Mouse (Mus musculus): ENCODE results near the gene Slc44a4.
"Not testable (repeated sequence)": the region's sequence is repeated elsewhere in the genome, so short reads cannot be mapped to it uniquely, and the experiment has no call there.

The Slc44a4 gene

DNA sequence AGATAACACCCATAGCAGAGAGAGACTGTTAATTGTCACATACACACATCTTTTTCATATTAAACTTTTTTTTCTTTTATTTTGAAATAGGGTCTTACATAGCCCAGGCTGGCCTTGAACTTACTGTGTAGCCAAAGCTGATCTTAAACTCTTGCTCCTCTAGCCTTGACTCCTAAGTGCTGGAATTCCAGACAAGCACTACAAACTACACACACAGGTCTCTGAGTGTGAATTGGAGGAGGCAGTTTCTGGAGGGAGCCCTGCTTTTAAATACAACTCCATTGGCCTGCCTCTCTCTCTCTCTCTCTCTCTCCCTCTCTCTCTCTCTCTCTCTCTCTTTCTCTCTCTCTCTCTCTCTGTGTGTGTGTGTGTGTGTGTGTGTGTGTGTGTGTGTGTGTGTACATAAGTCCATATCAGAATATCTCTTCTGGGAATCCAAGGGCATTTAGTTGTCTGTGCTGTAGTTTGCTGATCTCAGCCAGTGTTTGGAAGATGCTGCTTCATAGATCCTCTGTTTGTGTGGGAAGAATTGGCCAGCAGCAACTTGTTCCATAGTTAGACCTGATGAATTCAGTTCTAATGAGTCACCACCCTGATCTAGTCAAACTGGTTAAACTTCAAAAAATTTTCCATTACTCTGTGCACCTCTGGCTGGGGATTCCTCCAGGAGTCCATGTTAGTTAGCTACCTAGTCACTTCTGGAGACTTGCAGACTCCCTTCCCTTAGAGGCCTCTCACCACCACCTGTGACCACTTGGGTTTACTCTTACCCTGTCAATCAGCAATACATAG lies 46.6 kb downstream of the Slc44a4 start:
- DNase-seq (ENCODE audit: low spot score in 2 of 2), result no peak

DNA sequence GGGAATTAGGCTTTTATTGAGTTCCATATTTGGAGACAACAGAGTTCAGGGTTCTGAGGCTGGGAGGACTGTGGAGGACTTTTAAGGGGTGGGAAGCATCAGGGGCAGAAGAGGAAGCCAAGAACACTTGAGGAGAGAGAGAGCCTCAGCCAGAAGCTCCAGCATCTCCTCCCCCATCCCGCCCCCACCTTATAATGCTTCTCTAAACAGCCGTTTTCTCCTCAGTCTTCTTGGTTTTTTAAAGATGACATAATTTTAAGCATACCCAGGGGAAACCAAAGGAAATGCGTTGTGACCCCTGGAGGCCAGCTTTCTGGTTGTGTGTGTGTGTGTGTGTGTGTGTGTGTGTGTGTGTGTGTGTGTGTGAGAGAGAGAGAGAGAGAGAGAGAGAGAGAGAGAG lies 47.9 kb downstream of the Slc44a4 start:
- DNase-seq (ENCODE audit: low spot score in 2 of 2), result no peak

DNA sequence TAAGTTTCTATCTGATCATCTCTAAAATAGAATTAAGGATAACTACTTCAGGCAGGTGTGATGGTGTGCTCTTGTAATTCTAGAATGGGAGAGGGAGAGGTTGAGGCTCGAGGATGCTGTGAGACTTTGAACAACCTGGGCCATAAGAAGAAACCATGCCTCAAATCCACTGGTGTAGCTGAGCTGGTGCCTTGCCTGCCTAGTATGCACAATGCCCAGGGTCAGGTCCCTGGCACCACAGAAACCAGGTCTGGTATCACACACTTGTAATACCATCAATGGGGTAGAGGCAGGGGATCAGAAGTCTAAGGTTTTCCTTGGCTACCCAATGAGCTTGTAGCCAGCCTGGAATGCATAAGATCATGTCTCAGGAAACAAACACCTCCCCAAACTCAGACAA lies 48.6 kb downstream of the Slc44a4 start:
- DNase-seq (ENCODE audit: low spot score in 2 of 2), result no peak

DNA sequence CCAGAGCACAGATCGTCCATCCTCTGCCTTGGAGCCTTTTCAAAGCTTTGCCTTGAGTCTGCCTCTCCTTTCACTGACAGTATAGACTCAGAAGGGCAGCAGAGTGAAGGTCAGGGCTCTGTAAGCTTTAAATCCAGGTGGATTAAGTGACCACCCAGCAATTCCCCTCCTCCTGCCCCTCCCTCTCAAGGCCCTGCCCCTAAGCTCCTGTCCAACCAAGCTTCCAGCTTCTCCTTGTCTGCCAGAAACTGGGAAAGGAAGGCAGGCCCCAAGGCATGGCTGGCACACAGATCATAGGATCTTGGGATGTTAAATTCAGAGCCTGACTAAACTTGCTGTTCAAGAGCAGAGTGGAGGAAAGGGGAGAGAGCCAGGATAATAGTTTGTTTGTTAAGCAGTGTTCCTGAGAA lies 50.4 kb downstream of the Slc44a4 start:
- DNase-seq (ENCODE audit: low spot score in 2 of 2), result no peak

- no peak for DNase-seq (ENCODE audit: low spot score in 2 of 2)
Measured at GRCm38 (mm10) chr17:34965627-34966026, 51.4 kb downstream of the Slc44a4 start.

- DNase-seq (ENCODE audit: low spot score in 2 of 2), result not testable (repeated sequence)
Measured at GRCm38 (mm10) chr17:34969822-34970221, 55.6 kb downstream of the Slc44a4 start, which contains the start of gene Gm20481. Gm20481 (plus strand) TSS chr17:34969912.

- not testable (repeated sequence) for DNase-seq (ENCODE audit: low spot score in 2 of 2)
Measured at GRCm38 (mm10) chr17:34970850-34971249, 56.6 kb downstream of the Slc44a4 start.

DNA sequence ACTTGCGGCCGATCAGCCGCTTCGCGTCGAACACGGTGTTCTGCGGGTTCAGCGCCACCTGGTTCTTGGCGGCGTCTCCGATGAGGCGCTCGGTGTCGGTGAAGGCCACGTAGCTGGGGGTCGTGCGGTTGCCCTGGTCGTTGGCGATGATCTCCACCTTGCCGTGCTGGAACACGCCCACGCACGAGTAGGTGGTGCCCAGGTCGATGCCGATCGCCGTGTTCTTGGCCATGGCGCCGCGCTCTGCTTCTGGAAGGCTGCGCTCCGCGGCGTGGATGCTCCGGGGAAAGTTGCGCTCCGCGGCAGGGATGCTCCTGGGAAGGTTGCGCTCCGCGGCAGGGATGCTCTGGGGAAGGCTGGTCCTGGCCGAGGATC lies 57.4 kb downstream of the Slc44a4 start:
- DNase-seq (ENCODE audit: low spot score in 2 of 2), result not testable (repeated sequence)

DNA sequence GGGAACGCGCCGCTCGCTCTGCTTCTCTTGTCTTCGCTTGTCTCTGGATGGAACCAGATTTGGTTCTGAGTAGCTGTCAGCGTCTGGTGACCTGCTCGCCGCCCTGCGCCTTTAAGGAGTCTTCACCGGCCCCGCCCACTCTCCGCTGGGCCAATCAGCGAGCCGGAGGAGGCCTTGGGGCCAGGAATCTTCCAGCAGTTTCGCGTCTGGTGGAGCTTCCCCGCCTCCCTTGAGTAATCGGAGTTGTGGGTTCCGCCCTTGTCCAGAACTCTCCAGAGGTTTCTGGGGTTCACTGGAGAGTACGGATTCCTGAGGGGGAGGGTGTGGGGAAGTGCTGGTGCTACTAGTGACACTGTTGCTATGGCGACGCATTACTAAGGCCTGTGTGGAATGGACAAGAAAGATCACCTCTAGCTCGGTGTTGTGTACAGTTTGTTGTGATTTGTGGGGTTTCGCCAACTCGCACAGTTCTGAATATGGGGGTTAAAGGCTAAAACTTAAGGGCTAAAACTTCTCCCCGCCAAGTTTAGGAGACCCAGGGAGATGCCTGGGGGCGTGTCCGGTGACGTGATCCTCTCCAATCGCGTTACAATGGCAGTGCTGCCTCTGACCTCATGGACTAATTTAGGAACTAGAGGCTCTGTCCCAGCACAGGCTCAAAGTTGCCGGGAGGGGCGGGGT lies 57.9 kb downstream of the Slc44a4 start, which contains the start of the genes Hspa1a and Hspa1l:
Hspa1a (minus strand) TSS at position 88 of the 681 bp plus-strand sequence.
Hspa1l (plus strand) TSS at position 635 of the 681 bp plus-strand sequence.
- peak; percentile 28 to 32 for DNase-seq (ENCODE audit: low spot score in 2 of 2)

GRCm38 (mm10) chr17:34975581-34976492 lies 61.6 kb downstream of the Slc44a4 start:
- no peak for DNase-seq (ENCODE audit: low spot score in 2 of 2)

DNA sequence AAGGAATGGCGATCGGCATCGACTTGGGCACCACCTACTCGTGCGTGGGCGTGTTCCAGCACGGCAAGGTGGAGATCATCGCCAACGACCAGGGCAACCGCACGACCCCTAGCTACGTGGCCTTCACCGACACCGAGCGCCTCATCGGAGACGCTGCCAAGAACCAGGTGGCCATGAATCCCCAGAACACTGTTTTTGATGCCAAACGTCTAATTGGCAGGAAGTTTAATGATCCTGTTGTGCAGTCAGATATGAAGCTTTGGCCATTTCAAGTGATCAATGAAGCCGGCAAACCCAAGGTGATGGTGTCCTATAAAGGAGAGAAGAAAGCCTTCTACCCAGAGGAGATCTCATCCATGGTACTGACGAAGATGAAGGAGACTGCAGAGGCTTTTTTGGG lies 62.7 kb downstream of the Slc44a4 start:
- no peak for DNase-seq (ENCODE audit: low spot score in 2 of 2)

DNA sequence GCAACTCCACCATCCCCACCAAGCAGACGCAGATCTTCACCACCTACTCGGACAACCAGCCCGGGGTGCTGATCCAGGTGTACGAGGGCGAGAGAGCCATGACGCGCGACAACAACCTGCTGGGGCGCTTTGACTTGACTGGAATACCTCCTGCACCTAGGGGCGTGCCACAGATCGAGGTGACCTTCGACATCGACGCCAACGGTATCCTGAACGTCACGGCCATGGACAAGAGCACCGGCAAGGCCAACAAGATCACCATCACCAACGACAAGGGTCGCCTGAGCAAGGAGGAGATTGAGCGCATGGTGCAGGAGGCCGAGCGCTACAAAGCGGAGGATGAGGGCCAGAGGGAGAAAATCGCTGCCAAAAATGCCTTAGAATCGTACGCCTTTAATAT lies 64.0 kb downstream of the Slc44a4 start:
- no peak for DNase-seq (ENCODE audit: low spot score in 2 of 2)

GRCm38 (mm10) chr17:34979631-34980030 lies 65.4 kb downstream of the Slc44a4 start:
- no peak for DNase-seq (ENCODE audit: low spot score in 2 of 2)
